In the genomic region with DNA sequence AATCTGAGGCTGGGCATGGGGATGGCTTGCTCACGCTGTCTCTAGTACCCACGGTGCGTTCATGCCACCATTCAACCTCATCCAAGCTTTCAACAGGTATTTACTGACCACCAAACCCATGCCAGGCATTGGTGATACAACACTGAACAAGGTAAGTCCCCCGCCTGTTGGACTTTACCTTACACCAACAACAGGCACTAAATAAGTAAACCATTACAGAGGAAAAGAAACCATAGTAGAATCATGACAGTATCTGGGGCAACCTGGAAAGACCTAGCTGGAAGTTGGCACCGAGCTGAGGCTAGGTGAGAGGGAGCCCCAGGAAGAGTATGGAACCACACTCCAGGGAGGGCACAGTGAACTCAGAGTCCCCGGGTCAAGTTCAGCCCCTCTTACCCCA, we compare ENCODE assay signal across 21 mouse cellular contexts. TPM values are rescaled to one million over a fixed set of nuclear protein-coding genes. Genes with fewer than 3 reads are reported as not detected.
DNase-seq lines count a peak whose midpoint lies in the region; ATAC-seq and TF ChIP-seq lines count a peak whose summit lies in the region.
"Had no signal": no experiment of that assay in that cellular context is flagged by ENCODE, and none has a peak within 500 bp of the region (broad histone marks: within the 10 kb centered on the region; RNA-seq: fewer than 3 reads in every experiment).

No protein-coding gene starts in this region.

- peak; percentile 35 for DNase-seq in kidney, adult 18-20 months
- no peak for DNase-seq in kidney, postnatal 25 days
- DNase-seq in kidney, postnatal 0 days (ENCODE audit: low spot score) = no peak
- no peak for DNase-seq in urinary bladder, postnatal 10 days (ENCODE audit: low spot score)
- DNase-seq: adrenal gland, adult 8-10 months; adrenal gland, postnatal 36 days; B cell, adult 2 months; cerebellum, adult 2 months; cerebellum, postnatal 10 days; forebrain, postnatal 0 days; gastrocnemius, postnatal 14 days; heart, postnatal 36 days had no signal

- peaks cover 20% of the 10 kb centered on the region for H3K36me3 ChIP-seq in kidney, embryonic 14.5 days (ENCODE audit: control insufficient read depth, insufficient read depth, low read length)
- H3K36me3 ChIP-seq in kidney, embryonic 15.5 days = peaks cover 28% of the 10 kb centered on the region
- H3K36me3 ChIP-seq in intestine, embryonic 15.5 days = peaks cover 9% of the 10 kb centered on the region
- no peaks in the 10 kb centered on the region for H3K36me3 ChIP-seq in kidney, postnatal 0 days (ENCODE audit: insufficient read depth, low read length)
- H3K36me3 ChIP-seq in midbrain, embryonic 15.5 days (replicated peaks) = peaks cover 25% of the 10 kb centered on the region
- H3K36me3 ChIP-seq: G1E had no signal

- H3K4me3 ChIP-seq in kidney, embryonic 14.5 days (ENCODE audit: low read length) = no peak overlapping the region
- no peak overlapping the region for H3K4me3 ChIP-seq in kidney, embryonic 15.5 days (replicated peaks)
- no peak overlapping the region for H3K4me3 ChIP-seq in intestine, embryonic 15.5 days (replicated peaks)
- no peak overlapping the region for H3K4me3 ChIP-seq in kidney, postnatal 0 days (replicated peaks; ENCODE audit: low read depth, low read length)
- H3K4me3 ChIP-seq in midbrain, embryonic 15.5 days = no peak overlapping the region
- H3K4me3 ChIP-seq: embryonic facial prominence, embryonic 10.5 days; forebrain, embryonic 13.5 days; heart, embryonic 13.5 days had no signal

- TF ChIP-seq CTCF in kidney, postnatal 0 days (IDR thresholded peaks at IDR 0.05; ENCODE audit: low read depth) = no peak

- no peak overlapping the region for H3K27ac ChIP-seq in kidney, embryonic 14.5 days (ENCODE audit: low read depth, low read length)
- H3K27ac ChIP-seq in kidney, embryonic 15.5 days = 0 out of 2 replicates have a peak overlapping the region, but pooled peaks have one; percentile 32
- no peak overlapping the region for H3K27ac ChIP-seq in intestine, embryonic 15.5 days
- peak overlapping the region; percentile 78 for H3K27ac ChIP-seq in kidney, postnatal 0 days
- H3K27ac ChIP-seq in midbrain, embryonic 15.5 days = no peak overlapping the region
- H3K27ac ChIP-seq: embryonic facial prominence, embryonic 10.5 days; forebrain, embryonic 13.5 days; heart, embryonic 13.5 days had no signal

- H3K9ac ChIP-seq in kidney, embryonic 14.5 days (ENCODE audit: low read depth, low read length) = no peak overlapping the region
- no peak overlapping the region for H3K9ac ChIP-seq in kidney, embryonic 15.5 days
- H3K9ac ChIP-seq in intestine, embryonic 15.5 days = no peak overlapping the region
- no peak overlapping the region for H3K9ac ChIP-seq in kidney, postnatal 0 days (ENCODE audit: low read depth, low read length)
- no peak overlapping the region for H3K9ac ChIP-seq in midbrain, embryonic 15.5 days
- H3K9ac ChIP-seq: forebrain, embryonic 13.5 days; forebrain, postnatal 0 days; heart, embryonic 13.5 days had no signal

- ATAC-seq in kidney, embryonic 14.5 days (ENCODE audit: low FRiP score, low TSS enrichment) = no peak
- ATAC-seq in kidney, embryonic 15.5 days (replicated peaks; ENCODE audit: low FRiP score) = 0 out of 2 replicates have a peak, but pooled peaks have one; percentile 38
- peak; percentile 28; the same call in 1 of the 2 replicates for ATAC-seq in intestine, embryonic 15.5 days
- ATAC-seq in kidney, postnatal 0 days (replicated peaks; ENCODE audit: low FRiP score, low read depth) = peak; percentile 56
- no peak for ATAC-seq in midbrain, embryonic 15.5 days (replicated peaks)
- ATAC-seq: CD4-positive, CD25-positive, alpha-beta regulatory T cell, adult 4 months; forebrain, embryonic 13.5 days; forebrain, postnatal 0 days had no signal

- no peaks in the 10 kb centered on the region for H3K27me3 ChIP-seq in kidney, embryonic 14.5 days (ENCODE audit: control insufficient read depth, insufficient read depth, low read length)
- no peaks in the 10 kb centered on the region for H3K27me3 ChIP-seq in kidney, embryonic 15.5 days
- no peaks in the 10 kb centered on the region for H3K27me3 ChIP-seq in intestine, embryonic 15.5 days (replicated peaks)
- H3K27me3 ChIP-seq in kidney, postnatal 0 days (ENCODE audit: insufficient read depth, low read length) = no peaks in the 10 kb centered on the region
- no peaks in the 10 kb centered on the region for H3K27me3 ChIP-seq in midbrain, embryonic 15.5 days (replicated peaks)
- H3K27me3 ChIP-seq: forebrain, embryonic 13.5 days; heart, embryonic 13.5 days had no signal

- H3K4me2 ChIP-seq in kidney, embryonic 14.5 days (replicated peaks; ENCODE audit: low read depth, low read length) = no peak overlapping the region
- no peak overlapping the region for H3K4me2 ChIP-seq in kidney, embryonic 15.5 days
- no peak overlapping the region for H3K4me2 ChIP-seq in intestine, embryonic 15.5 days (replicated peaks)
- H3K4me2 ChIP-seq in kidney, postnatal 0 days (ENCODE audit: low read length) = no peak overlapping the region
- no peak overlapping the region for H3K4me2 ChIP-seq in midbrain, embryonic 15.5 days
- H3K4me2 ChIP-seq: forebrain, embryonic 13.5 days; heart, embryonic 13.5 days had no signal

- H3K4me1 ChIP-seq in kidney, embryonic 14.5 days (ENCODE audit: control insufficient read depth, insufficient read depth, low read length) = no peaks in the 10 kb centered on the region
- H3K4me1 ChIP-seq in kidney, embryonic 15.5 days = 0 out of 2 replicates have a peak, but pooled peaks cover 4% of the 10 kb centered on the region
- H3K4me1 ChIP-seq in intestine, embryonic 15.5 days (replicated peaks) = 0 out of 2 replicates have a peak, but pooled peaks cover 2% of the 10 kb centered on the region
- no peaks in the 10 kb centered on the region for H3K4me1 ChIP-seq in kidney, postnatal 0 days (replicated peaks; ENCODE audit: insufficient read depth, low read length)
- H3K4me1 ChIP-seq in midbrain, embryonic 15.5 days = 0 out of 2 replicates have a peak, but pooled peaks cover 4% of the 10 kb centered on the region
- H3K4me1 ChIP-seq: embryonic facial prominence, embryonic 10.5 days; heart, embryonic 13.5 days had no signal

- WGBS in kidney, embryonic 14.5 days = 91% methylated on average over 6 of the region's 6 CpGs
- WGBS in kidney, embryonic 15.5 days = 89% methylated on average over 6 of the region's 6 CpGs
- WGBS in intestine, embryonic 15.5 days = 87% methylated on average over 6 of the region's 6 CpGs
- WGBS in kidney, postnatal 0 days = 85% methylated on average over 6 of the region's 6 CpGs
- 91% methylated on average over 6 of the region's 6 CpGs for WGBS in midbrain, embryonic 15.5 days

- H3K9me3 ChIP-seq in kidney, embryonic 14.5 days (ENCODE audit: control insufficient read depth, low read length) = no peaks in the 10 kb centered on the region
- H3K9me3 ChIP-seq in kidney, embryonic 15.5 days (replicated peaks) = no peaks in the 10 kb centered on the region
- no peaks in the 10 kb centered on the region for H3K9me3 ChIP-seq in intestine, embryonic 15.5 days
- no peaks in the 10 kb centered on the region for H3K9me3 ChIP-seq in kidney, postnatal 0 days (replicated peaks; ENCODE audit: low read length)
- no peaks in the 10 kb centered on the region for H3K9me3 ChIP-seq in midbrain, embryonic 15.5 days
- H3K9me3 ChIP-seq: embryonic facial prominence, embryonic 10.5 days; forebrain, embryonic 13.5 days; G1E; heart, embryonic 13.5 days had no signal

RNA-seq across cellular contexts. Expression of a gene that starts 12.6 kb away (rescaled TPM):
- 6.8 and 8.6 TPM in 2 replicates for polyA plus RNA-seq in kidney, embryonic 14.5 days (2014; fragmentation: Nextera tagmentation; extraction: Ambion mirVana)
- 5.3 and 6.9 TPM in 2 replicates for polyA plus RNA-seq in kidney, embryonic 15.5 days (2015; fragmentation: Nextera tagmentation; extraction: Ambion mirVana)
- polyA plus RNA-seq in intestine, embryonic 15.5 days (2015; fragmentation: Nextera tagmentation; extraction: Ambion mirVana) = 4.9 and 5.1 TPM in 2 replicates
- 5.8 and 6.4 TPM in 2 replicates for polyA plus RNA-seq in kidney, postnatal 0 days (2015; fragmentation: Nextera tagmentation; extraction: Ambion mirVana)
- 46.1 and 46.2 TPM in 2 replicates for polyA plus RNA-seq in midbrain, embryonic 15.5 days (2015; fragmentation: Nextera tagmentation; extraction: Ambion mirVana)

RNA-seq across cellular contexts. Expression of a gene that starts 14.7 kb away (rescaled TPM):
- 0.39 and 0.54 TPM in 2 replicates for polyA plus RNA-seq in kidney, embryonic 14.5 days (2014; fragmentation: Nextera tagmentation; extraction: Ambion mirVana)
- polyA plus RNA-seq in kidney, embryonic 15.5 days (2015; fragmentation: Nextera tagmentation; extraction: Ambion mirVana) = 0.48 and 0.59 TPM in 2 replicates
- polyA plus RNA-seq in intestine, embryonic 15.5 days (2015; fragmentation: Nextera tagmentation; extraction: Ambion mirVana) = 0.06 TPM in 1 of 2 replicates, not detected in the other
- polyA plus RNA-seq in kidney, postnatal 0 days (2015; fragmentation: Nextera tagmentation; extraction: Ambion mirVana) = 0.09 and 0.42 TPM in 2 replicates
- 0.23 and 0.39 TPM in 2 replicates for polyA plus RNA-seq in midbrain, embryonic 15.5 days (2015; fragmentation: Nextera tagmentation; extraction: Ambion mirVana)
- polyA plus RNA-seq: CD4-positive, CD25-positive, alpha-beta regulatory T cell, adult 4 months; embryonic facial prominence, embryonic 10.5 days; G1E had no signal

RNA-seq across cellular contexts. Expression of a gene that starts 16.5 kb away (rescaled TPM):
- polyA plus RNA-seq in kidney, embryonic 14.5 days (2014; fragmentation: Nextera tagmentation; extraction: Ambion mirVana) = 18.1 and 19.3 TPM in 2 replicates
- 9.7 and 12.6 TPM in 2 replicates for polyA plus RNA-seq in kidney, embryonic 15.5 days (2015; fragmentation: Nextera tagmentation; extraction: Ambion mirVana)
- polyA plus RNA-seq in intestine, embryonic 15.5 days (2015; fragmentation: Nextera tagmentation; extraction: Ambion mirVana) = 10.7 and 11.8 TPM in 2 replicates
- 10.9 and 11.3 TPM in 2 replicates for polyA plus RNA-seq in kidney, postnatal 0 days (2015; fragmentation: Nextera tagmentation; extraction: Ambion mirVana)
- 17.9 and 19.0 TPM in 2 replicates for polyA plus RNA-seq in midbrain, embryonic 15.5 days (2015; fragmentation: Nextera tagmentation; extraction: Ambion mirVana)

RNA-seq across cellular contexts. Expression of a gene that starts 38.0 kb away (rescaled TPM):
- 1.4 and 2.6 TPM in 2 replicates for polyA plus RNA-seq in kidney, embryonic 14.5 days (2014; fragmentation: Nextera tagmentation; extraction: Ambion mirVana)
- 1.9 TPM in 2 replicates for polyA plus RNA-seq in kidney, embryonic 15.5 days (2015; fragmentation: Nextera tagmentation; extraction: Ambion mirVana)
- polyA plus RNA-seq in intestine, embryonic 15.5 days (2015; fragmentation: Nextera tagmentation; extraction: Ambion mirVana) = 3.5 and 3.6 TPM in 2 replicates
- polyA plus RNA-seq in kidney, postnatal 0 days (2015; fragmentation: Nextera tagmentation; extraction: Ambion mirVana) = 1.9 and 2.2 TPM in 2 replicates
- polyA plus RNA-seq in midbrain, embryonic 15.5 days (2015; fragmentation: Nextera tagmentation; extraction: Ambion mirVana) = 2.2 and 2.6 TPM in 2 replicates

RNA-seq across cellular contexts. Expression of a gene that starts 38.9 kb away (rescaled TPM):
- 36.9 and 37.4 TPM in 2 replicates for polyA plus RNA-seq in kidney, embryonic 14.5 days (2014; fragmentation: Nextera tagmentation; extraction: Ambion mirVana)
- 34.8 and 41.2 TPM in 2 replicates for polyA plus RNA-seq in kidney, embryonic 15.5 days (2015; fragmentation: Nextera tagmentation; extraction: Ambion mirVana)
- 28.5 and 29.1 TPM in 2 replicates for polyA plus RNA-seq in intestine, embryonic 15.5 days (2015; fragmentation: Nextera tagmentation; extraction: Ambion mirVana)
- 34.8 and 36.0 TPM in 2 replicates for polyA plus RNA-seq in kidney, postnatal 0 days (2015; fragmentation: Nextera tagmentation; extraction: Ambion mirVana)
- polyA plus RNA-seq in midbrain, embryonic 15.5 days (2015; fragmentation: Nextera tagmentation; extraction: Ambion mirVana) = 12.7 and 16.7 TPM in 2 replicates

Comparison
In these comparisons a context has a peak if more than half of its experiments do, and no peak if none do; other contexts are left out.
1. ATAC-seq: peak in kidney, embryonic 15.5 days (single experiment), intestine, embryonic 15.5 days (single experiment) and kidney, postnatal 0 days (single experiment); none in kidney, embryonic 14.5 days (single experiment) and midbrain, embryonic 15.5 days (single experiment).
2. H3K27ac ChIP-seq: peak in kidney, embryonic 15.5 days (single experiment) and kidney, postnatal 0 days (single experiment); none in kidney, embryonic 14.5 days (single experiment), intestine, embryonic 15.5 days (single experiment) and midbrain, embryonic 15.5 days (single experiment).